Mouse (Mus musculus): ENCODE data around the gene Spint1. TPM values are rescaled to one million over a fixed set of nuclear protein-coding genes. Genes with fewer than 3 reads are reported as not detected.
A peak's percentile ranks its signal among the peaks of the same experiment; 100 is the strongest.

The Spint1 gene
- 0.31 and 0.56 TPM in 2 replicates for polyA plus RNA-seq (2015; fragmentation: Nextera tagmentation; extraction: Ambion mirVana)

DNA sequence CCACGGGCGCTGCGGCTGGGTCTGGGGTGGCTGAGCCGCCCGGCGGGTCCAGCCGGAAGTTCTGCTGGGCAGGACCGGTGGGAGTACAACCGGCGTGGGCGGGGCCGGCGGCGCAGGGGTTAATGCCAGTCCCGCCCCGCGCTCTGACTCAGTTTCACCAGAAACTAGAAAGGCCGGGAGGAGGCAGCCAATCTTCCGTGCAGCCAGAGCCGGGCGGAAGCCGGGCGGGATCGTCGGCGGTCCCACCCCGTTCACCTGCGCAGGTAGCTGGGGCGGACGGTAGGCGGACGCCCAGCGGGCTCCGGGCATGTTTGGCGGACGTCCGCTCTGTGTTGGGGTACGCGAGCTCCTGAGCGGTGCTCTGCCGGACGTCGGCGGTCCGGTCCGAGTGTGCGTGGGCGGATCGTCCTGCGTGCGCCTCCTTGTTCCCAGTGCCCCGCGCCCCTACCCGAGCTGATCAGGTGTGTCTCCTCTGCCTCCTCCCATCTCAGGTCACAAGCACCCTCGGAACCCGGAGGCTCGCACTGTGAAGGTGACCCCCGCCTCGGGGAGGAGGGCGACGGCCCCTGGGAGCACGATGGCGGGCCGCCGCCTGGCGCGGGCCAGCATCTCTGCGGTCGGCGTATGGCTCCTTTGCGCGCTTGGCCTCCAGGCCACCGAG, at the start of gene Spint1:
Gene Spint1 (plus strand): TSS at position 153 of the 661 bp plus-strand sequence.
- Histone ChIP-seq H3K27ac (replicated peaks) (no peak within 1 kb of the TSS), H3K9ac (replicated peaks) (no peak within 1 kb of the TSS), H3K4me3 (peak within 1 kb of the TSS; percentile 36), H3K4me1 (peaks cover 14% of the 10 kb centered on the region), H3K27me3 (peaks cover 57% of the 10 kb centered on the region), H3K9me3 (no peaks in the 10 kb centered on the region), H3K36me3 (no peaks in the 10 kb centered on the region), H3K4me2 (replicated peaks) (peak within 1 kb of the TSS; percentile 57)
- WGBS = under 1% methylated on average over 73 of the region's 73 CpGs
- no peak for ATAC-seq (replicated peaks)

DNA sequence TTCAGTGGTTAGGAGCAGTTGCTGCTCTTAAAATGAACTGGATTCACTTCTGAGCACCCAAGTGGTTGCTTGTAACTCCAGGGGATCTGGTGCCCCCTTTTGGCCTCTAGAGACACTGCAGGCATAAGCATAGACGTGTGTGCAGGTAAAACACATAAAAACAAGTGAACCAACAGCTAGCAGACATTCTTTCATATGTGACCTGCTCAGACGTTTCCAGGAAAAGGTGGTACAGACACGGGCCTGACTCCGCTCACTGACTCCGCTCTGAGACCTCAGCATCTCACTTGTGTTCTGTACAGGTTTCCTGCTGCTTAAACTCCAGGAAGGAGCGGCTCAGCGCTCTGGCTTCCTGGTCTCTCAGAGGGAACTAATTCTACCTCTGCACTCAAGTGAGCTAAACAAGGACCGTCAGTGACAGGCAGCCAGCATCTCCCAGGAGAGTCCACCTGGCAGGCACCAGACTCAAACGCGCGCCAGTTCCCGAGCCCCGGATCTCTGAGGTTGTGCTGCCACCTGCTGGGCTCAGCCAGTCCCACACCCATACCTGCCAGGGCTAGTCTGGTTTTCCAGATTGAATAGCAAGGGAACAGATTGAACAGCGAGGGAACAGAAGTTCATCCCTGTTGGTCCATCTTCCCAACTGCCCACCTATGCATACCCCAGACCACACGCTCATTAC, 48.0 kb upstream of the Spint1 start:
- H3K27ac ChIP-seq (replicated peaks) = no peak overlapping the region
- peaks cover 11% of the 10 kb centered on the region for H3K4me1 ChIP-seq
- peak overlapping the region; percentile 49 for H3K4me2 ChIP-seq (replicated peaks)
- peak; percentile 86 for ATAC-seq (replicated peaks)
- H3K9ac ChIP-seq (replicated peaks) = 0 out of 2 replicates have a peak overlapping the region, but pooled peaks have one; percentile 17
- H3K27me3 ChIP-seq = no peaks in the 10 kb centered on the region
- H3K4me3 ChIP-seq = peak overlapping the region; percentile 27
- peaks cover 12% of the 10 kb centered on the region for H3K36me3 ChIP-seq
- 6% methylated on average over 15 of the region's 15 CpGs for WGBS
- no peaks in the 10 kb centered on the region for H3K9me3 ChIP-seq

DNA sequence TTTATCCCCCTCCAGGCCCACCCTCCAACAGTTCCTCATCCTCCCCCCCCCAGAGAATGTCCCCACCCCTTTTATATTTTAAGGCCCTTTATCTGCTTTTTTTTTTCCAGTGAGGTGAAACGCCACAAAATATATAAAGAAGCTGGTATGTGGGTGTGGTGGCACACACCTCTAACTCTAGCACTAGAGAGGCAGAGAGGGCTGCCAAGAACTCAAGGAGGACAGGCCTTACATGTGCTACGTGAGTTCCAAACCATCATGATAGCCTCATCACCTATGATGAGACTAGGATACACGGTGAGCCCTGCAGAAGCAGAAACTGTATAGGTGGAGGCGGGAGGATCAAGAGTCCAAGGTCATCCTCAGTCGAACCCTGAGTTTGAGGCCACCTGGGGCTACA, 46.2 kb upstream of the Spint1 start:
- no peaks in the 10 kb centered on the region for H3K36me3 ChIP-seq
- 90% methylated on average over 5 of the region's 5 CpGs for WGBS
- H3K27me3 ChIP-seq = no peaks in the 10 kb centered on the region
- no peak overlapping the region for H3K4me2 ChIP-seq (replicated peaks)
- peaks cover 13% of the 10 kb centered on the region for H3K4me1 ChIP-seq
- no peak overlapping the region for H3K27ac ChIP-seq (replicated peaks)
- no peak overlapping the region for H3K4me3 ChIP-seq
- no peak for ATAC-seq (replicated peaks)
- H3K9ac ChIP-seq (replicated peaks) = no peak overlapping the region
- H3K9me3 ChIP-seq = no peaks in the 10 kb centered on the region

DNA sequence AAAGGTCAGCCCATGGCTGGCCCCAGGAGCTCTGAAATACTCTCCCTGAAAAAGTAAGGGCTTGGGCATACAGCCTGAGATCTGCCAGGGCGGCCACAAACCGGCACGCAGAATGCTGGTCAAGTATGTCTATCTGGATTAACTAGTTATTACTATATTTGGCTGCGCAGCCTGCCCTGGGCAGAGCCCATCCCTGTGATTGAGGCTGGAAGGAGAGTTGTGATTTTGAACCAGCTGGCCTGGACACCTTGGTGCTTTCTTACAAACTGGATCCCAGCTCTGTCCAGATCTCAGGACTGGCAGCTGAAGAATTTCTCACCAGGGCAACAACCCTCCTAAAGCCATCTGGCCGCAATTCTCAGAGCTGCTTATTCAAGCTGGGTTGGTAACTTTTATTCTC, 43.0 kb upstream of the Spint1 start:
- Histone ChIP-seq H3K9me3 (no peaks in the 10 kb centered on the region), H3K4me3 (no peak overlapping the region), H3K36me3 (no peaks in the 10 kb centered on the region), H3K4me2 (replicated peaks) (no peak overlapping the region), H3K9ac (replicated peaks) (no peak overlapping the region), H3K27ac (replicated peaks) (no peak overlapping the region), H3K4me1 (peaks cover 18% of the 10 kb centered on the region), H3K27me3 (no peaks in the 10 kb centered on the region)
- 83% methylated on average over 5 of the region's 5 CpGs for WGBS
- 0 out of 2 replicates have a peak, but pooled peaks have one; percentile 51 for ATAC-seq (replicated peaks)

DNA sequence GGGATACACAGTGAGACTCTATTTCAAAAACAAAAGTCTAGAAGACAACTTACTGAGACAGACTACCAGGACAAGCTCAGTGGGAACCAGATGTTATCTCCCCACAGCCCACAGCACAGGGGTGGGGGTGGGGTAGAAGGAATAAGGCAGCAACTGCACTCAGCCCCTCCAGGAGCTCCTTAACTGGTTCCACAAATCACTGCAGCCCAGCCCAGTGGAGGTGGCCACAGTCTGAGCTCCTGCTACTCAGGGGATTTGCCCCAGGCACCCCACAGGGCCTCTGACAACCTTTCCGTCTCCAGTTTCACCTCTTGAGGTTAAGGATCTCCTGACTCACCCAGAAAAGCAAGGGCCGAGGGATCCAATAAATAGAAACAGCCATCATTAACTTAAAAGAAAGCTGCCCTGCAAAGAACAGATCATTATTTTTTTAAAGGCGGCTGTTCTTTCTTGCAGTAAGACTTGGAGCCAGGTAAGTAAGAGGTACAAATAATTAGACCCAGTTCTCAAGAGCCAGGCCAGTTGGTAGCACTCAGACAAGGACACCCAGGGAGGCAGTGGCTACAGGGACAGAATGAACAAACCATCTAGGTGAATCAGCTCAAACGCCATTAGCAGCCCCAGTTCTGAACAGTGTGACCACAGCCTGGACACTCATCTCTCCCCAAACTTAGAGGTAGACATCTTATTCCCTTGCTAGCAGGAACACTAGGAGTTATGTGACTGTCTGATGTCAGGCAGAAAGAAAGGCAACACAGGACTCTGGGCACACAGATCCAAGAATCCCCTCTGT, 40.6 kb upstream of the Spint1 start:
- no peaks in the 10 kb centered on the region for H3K27me3 ChIP-seq
- no peaks in the 10 kb centered on the region for H3K9me3 ChIP-seq
- peaks cover 15% of the 10 kb centered on the region; the same call in 1 of the 2 replicates for H3K4me1 ChIP-seq
- WGBS = 32% methylated on average over 4 of the region's 4 CpGs
- no peak overlapping the region for H3K4me2 ChIP-seq (replicated peaks)
- no peak overlapping the region for H3K4me3 ChIP-seq
- no peak overlapping the region for H3K9ac ChIP-seq (replicated peaks)
- no peak overlapping the region for H3K27ac ChIP-seq (replicated peaks)
- no peak for ATAC-seq (replicated peaks)
- no peaks in the 10 kb centered on the region for H3K36me3 ChIP-seq

DNA sequence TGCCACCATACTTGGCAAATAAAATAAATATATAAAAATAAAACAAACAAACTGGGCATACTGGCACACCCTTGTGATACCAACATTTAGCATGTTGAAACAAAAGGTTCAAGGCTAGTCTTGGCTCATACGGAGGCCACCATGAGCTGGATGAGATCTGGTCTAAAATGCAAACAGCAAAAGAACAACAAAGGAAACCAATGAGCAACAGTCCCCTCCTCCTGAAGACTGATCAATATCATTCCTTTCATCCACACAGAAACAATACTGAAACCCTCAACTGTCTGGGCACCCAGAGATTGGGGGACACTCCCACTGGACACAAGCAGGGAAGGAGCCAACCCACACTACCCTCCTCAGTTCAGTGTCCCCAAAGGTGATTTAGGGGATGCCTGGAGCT, 39.7 kb upstream of the Spint1 start:
- Histone ChIP-seq H3K4me2 (replicated peaks) (no peak overlapping the region), H3K4me3 (no peak overlapping the region), H3K4me1 (peaks cover 15% of the 10 kb centered on the region; the same call in 1 of the 2 replicates), H3K36me3 (no peaks in the 10 kb centered on the region), H3K27ac (replicated peaks) (no peak overlapping the region), H3K9ac (replicated peaks) (no peak overlapping the region), H3K9me3 (no peaks in the 10 kb centered on the region), H3K27me3 (no peaks in the 10 kb centered on the region)
- no peak for ATAC-seq (replicated peaks)
- 71% methylated on average over 1 of the region's 1 CpGs for WGBS

DNA sequence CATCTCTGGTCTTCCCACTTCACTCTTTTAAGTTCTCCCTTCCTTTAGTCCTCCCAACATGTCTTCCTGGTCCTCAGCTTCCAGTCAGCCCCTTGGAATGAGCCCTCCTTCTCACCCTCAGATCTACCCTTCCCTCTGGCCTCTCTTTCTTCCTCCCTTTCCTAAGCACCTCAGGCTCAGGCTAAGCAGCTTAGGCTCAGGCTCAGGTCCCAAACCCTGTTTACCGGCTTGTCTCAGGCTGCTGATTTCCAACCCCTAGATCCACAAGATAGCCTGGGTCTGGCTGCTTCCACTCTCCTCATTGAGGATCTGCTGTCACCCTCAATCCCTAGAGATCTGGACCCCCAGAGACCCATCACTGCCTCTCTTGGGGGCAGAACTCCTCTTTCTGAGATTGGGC, 39.1 kb upstream of the Spint1 start:
- 27% methylated on average over 1 of the region's 1 CpGs for WGBS
- Histone ChIP-seq H3K9ac (replicated peaks) (no peak overlapping the region), H3K4me1 (peaks cover 17% of the 10 kb centered on the region; the same call in 1 of the 2 replicates), H3K27ac (replicated peaks) (no peak overlapping the region), H3K4me3 (no peak overlapping the region), H3K36me3 (no peaks in the 10 kb centered on the region), H3K9me3 (no peaks in the 10 kb centered on the region), H3K27me3 (no peaks in the 10 kb centered on the region), H3K4me2 (replicated peaks) (no peak overlapping the region)
- ATAC-seq (replicated peaks) = no peak

DNA sequence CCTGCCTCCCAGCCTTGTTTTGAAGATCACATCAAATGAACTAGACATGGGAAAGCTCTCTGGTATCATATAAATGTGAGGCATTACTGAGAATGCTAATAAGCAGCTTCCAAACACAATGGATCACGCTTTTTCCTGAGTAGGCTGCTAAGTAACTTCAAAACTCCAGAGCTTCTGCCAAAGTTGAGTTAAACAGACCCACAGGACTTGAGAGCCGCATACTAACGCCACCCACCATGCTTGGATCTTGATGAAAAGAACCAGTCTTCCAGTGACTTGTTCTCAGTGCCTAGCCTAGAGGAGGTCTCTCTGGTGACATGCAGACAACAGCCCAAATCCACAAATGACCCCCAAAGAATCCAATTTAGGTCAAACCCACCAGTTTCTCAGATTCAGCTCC, 38.2 kb upstream of the Spint1 start:
- Histone ChIP-seq H3K36me3 (no peaks in the 10 kb centered on the region), H3K4me1 (peaks cover 20% of the 10 kb centered on the region; the same call in 1 of the 2 replicates), H3K27me3 (no peaks in the 10 kb centered on the region), H3K9ac (replicated peaks) (no peak overlapping the region), H3K27ac (replicated peaks) (no peak overlapping the region), H3K4me2 (replicated peaks) (no peak overlapping the region), H3K9me3 (no peaks in the 10 kb centered on the region), H3K4me3 (no peak overlapping the region)
- ATAC-seq (replicated peaks) = no peak
- 19% methylated on average over 3 of the region's 3 CpGs for WGBS

DNA sequence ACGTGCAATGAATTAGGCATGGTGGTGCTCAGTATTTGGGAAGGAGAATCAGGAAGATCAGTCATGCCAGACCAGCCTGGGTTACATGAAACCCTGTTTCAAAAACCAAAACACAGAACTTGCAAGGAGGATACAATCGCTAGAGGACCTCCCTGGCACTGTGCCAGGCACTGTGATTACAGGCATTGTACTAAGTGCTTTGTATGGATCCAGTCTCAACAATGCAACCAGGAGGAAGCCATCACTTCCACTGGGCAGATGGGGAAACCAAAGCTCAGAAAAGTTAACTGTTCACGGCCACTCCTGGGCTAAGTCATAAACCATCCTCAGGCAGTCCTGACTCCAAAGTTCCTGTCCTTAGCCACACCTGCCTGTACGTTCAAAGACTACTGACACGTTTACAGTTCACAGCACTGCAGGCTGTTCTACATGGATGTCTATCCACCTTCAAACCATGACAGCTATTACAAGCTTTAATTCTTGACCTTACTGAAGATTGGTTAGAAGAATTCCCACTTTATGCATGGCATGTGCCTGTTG, 34.2 kb upstream of the Spint1 start:
- 52% methylated on average over 5 of the region's 5 CpGs for WGBS
- ATAC-seq (replicated peaks) = no peak
- Histone ChIP-seq H3K4me2 (replicated peaks) (no peak overlapping the region), H3K4me3 (no peak overlapping the region), H3K4me1 (peaks cover 25% of the 10 kb centered on the region), H3K9ac (replicated peaks) (no peak overlapping the region), H3K27me3 (no peaks in the 10 kb centered on the region), H3K36me3 (no peaks in the 10 kb centered on the region), H3K27ac (replicated peaks) (no peak overlapping the region), H3K9me3 (no peaks in the 10 kb centered on the region)

DNA sequence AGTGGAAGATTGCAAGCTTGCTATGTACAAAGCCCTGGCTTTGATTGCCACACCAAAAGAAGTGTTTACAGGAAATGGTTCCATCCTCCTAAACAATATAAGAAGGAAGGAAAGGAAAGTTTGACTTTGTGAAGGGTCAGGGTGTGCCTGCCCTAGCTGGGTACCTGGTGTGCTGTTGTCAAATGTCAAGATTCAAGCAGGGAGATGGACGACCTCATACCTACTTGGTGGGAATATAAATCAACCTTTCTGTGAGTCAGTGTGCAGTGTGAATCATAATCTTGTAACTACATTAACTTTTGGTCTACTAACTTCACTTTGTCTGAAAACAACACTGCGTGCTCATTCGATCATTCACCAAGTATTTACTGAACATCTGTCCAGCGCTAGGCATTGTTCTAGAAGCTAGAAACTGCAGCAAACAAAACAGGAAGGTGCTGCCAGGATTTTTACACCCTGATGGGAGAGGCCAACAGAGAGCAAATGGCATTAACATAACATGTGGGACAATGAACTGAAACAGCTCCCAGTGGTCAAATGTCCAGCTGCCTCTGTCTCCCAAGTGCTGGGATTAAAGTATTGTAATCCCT, 33.2 kb upstream of the Spint1 start:
- H3K27ac ChIP-seq (replicated peaks) = no peak overlapping the region
- no peak overlapping the region for H3K4me2 ChIP-seq (replicated peaks)
- H3K27me3 ChIP-seq = no peaks in the 10 kb centered on the region
- no peak overlapping the region for H3K4me3 ChIP-seq
- no peaks in the 10 kb centered on the region for H3K9me3 ChIP-seq
- H3K36me3 ChIP-seq = no peaks in the 10 kb centered on the region
- H3K4me1 ChIP-seq = peaks cover 23% of the 10 kb centered on the region
- no peak for ATAC-seq (replicated peaks)
- H3K9ac ChIP-seq (replicated peaks) = no peak overlapping the region
- WGBS = 84% methylated on average over 4 of the region's 4 CpGs

DNA sequence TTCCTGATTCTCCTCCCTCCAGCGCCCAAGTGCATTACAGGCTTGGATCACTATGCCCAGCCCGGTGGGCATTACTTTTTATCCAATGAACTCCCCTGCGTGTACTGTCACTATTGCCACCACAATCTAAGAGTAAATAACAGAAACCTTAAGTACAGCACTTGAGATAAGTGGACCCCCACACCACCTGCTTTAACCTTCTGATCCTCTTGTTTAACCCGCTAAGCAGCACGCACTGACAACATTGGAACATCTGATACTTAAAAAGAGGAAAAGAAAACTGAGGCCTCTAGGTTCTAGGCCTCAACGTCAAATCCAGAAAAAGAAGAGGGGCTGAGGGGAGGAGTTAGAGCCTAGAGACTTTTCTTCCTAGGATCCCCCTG, 29.2 kb upstream of the Spint1 start:
- Histone ChIP-seq H3K9me3 (no peaks in the 10 kb centered on the region), H3K4me1 (peaks cover 27% of the 10 kb centered on the region), H3K36me3 (peaks cover 23% of the 10 kb centered on the region), H3K27me3 (no peaks in the 10 kb centered on the region), H3K4me3 (peak overlapping the region; percentile 86), H3K9ac (replicated peaks) (peak overlapping the region; percentile 79), H3K27ac (replicated peaks) (peak overlapping the region; percentile 91), H3K4me2 (replicated peaks) (peak overlapping the region; percentile 65)
- ATAC-seq (replicated peaks) = 0 out of 2 replicates have a peak, but pooled peaks have one; percentile 0
- whole genome bisulfite sequencing = 16% methylated on average over 6 of the region's 6 CpGs
